Mouse (Mus musculus) brown adipose tissue, adult 24 weeks (tissue): ENCODE data around the gene Gm3727. TPM values are rescaled to one million over a fixed set of nuclear protein-coding genes. Genes with fewer than 3 reads are reported as not detected.
"Not testable (repeated sequence)": the region's sequence is repeated elsewhere in the genome, so short reads cannot be mapped to it uniquely, and the experiment has no call there.

ENCODE experiments used
- H3K27ac ChIP-seq: fragments of 200-500 bp; replicated peaks from 2 replicates; pipeline ENCODE4 v1.5.1; 2012; ENCODE audit warnings: low read depth, mild to moderate bottlenecking, low read length
- H3K4me1 ChIP-seq: fragments of 200-500 bp; 2 replicates; pipeline ENCODE4 v1.6.1; 2012; ENCODE audit warnings: low read length, mixed read lengths; ENCODE audit not compliant: control insufficient read depth, insufficient read depth, insufficient read length
- H3K4me3 ChIP-seq: fragments of 200-500 bp; 2 replicates; pipeline ENCODE4 v1.5.1; 2012; ENCODE audit warnings: low read depth, mild to moderate bottlenecking, low read length, moderate library complexity; ENCODE audit not compliant: insufficient read depth
- polyA plus RNA-seq: library from polyadenylated mRNA; stranded (reverse); fragments of >200 nt; gene quantifications from 2 replicates; pipeline ENCODE4 v1.2.4, GENCODE M21; 2012; ENCODE audit not compliant: missing spikeins, insufficient read depth, insufficient read length

Gene Gm3727
- not detected in 2 replicates for polyA plus RNA-seq

GRCm38 (mm10) chr14:7264614-7265013 lies at the start of gene Gm3727:
Gene Gm3727 (minus strand): TSS chr14:7264714.
- H3K27ac ChIP-seq, H3K4me3 ChIP-seq, H3K4me1 ChIP-seq: not testable (repeated sequence)

GRCm38 (mm10) chr14:7243498-7243897 lies 21.0 kb downstream of the Gm3727 start:
- H3K4me1 ChIP-seq, H3K27ac ChIP-seq, H3K4me3 ChIP-seq: not testable (repeated sequence)

Other genes starting within 250 kb of the Gm3727 start
- not detected in 2 replicates for gene Gm10406, start 237.3 kb downstream of the Gm3727 start, polyA plus RNA-seq
- not detected in 2 replicates for gene Gm3685, start 219.7 kb downstream of the Gm3727 start, polyA plus RNA-seq
- gene Gm3696, start 164.1 kb downstream of the Gm3727 start, polyA plus RNA-seq: not detected in 2 replicates
- gene Gm6676, start 139.3 kb downstream of the Gm3727 start, polyA plus RNA-seq: not detected in 2 replicates
- gene Gm3512, start 90.2 kb downstream of the Gm3727 start, polyA plus RNA-seq: not detected in 2 replicates
- not detected in 2 replicates for gene Gm16434, start 70.2 kb downstream of the Gm3727 start, polyA plus RNA-seq
- not detected in 2 replicates for gene Gm3739, start 50.3 kb upstream of the Gm3727 start, polyA plus RNA-seq
- not detected in 2 replicates for gene Gm5797, start 67.7 kb upstream of the Gm3727 start, polyA plus RNA-seq
- gene Gm8374, start 100.4 kb upstream of the Gm3727 start, polyA plus RNA-seq: not detected in 2 replicates
- gene Gm3755, start 186.2 kb upstream of the Gm3727 start, polyA plus RNA-seq: not detected in 2 replicates
- not detected in 2 replicates for gene Gm3752, start 219.0 kb upstream of the Gm3727 start, polyA plus RNA-seq